In genomic region chr6:54364406-54365136, GRCm38 (mm10) we compare ENCODE assay signal across 18 mouse cellular contexts. TPM values are rescaled to one million over a fixed set of nuclear protein-coding genes. Genes with fewer than 3 reads are reported as not detected.
A peak's percentile ranks its signal among the peaks of the same experiment; 100 is the strongest.
DNase-seq lines count a peak whose midpoint lies in the region; ATAC-seq and TF ChIP-seq lines count a peak whose summit lies in the region.
"Had no signal": no experiment of that assay in that cellular context is flagged by ENCODE, and none has a peak within 500 bp of the region (broad histone marks: within the 10 kb centered on the region; RNA-seq: fewer than 3 reads in every experiment).

No protein-coding gene starts in this region.

- no peak overlapping the region for H3K4me3 ChIP-seq in heart, embryonic 12.5 days
- H3K4me3 ChIP-seq in midbrain, embryonic 11.5 days (ENCODE audit: low read depth, low read length), result no peak overlapping the region
- H3K4me3 ChIP-seq in midbrain, embryonic 15.5 days, result no peak overlapping the region
- H3K4me3 ChIP-seq in myocyte, result no peak overlapping the region
- H3K4me3 ChIP-seq: erythroblast, embryonic 14.5 days; left cerebral cortex, adult 2 months; limb, embryonic 12.5 days; liver, embryonic 15.5 days; neural tube, embryonic 12.5 days had no signal

- no peak for TF ChIP-seq POLR2A in myocyte (IDR thresholded peaks at IDR 0.05; ENCODE audit: insufficient read length, low read depth)

- H3K9ac ChIP-seq in heart, embryonic 12.5 days, result no peak overlapping the region
- H3K9ac ChIP-seq in midbrain, embryonic 11.5 days (ENCODE audit: low read length), result no peak overlapping the region
- no peak overlapping the region for H3K9ac ChIP-seq in midbrain, embryonic 15.5 days
- H3K9ac ChIP-seq: limb, embryonic 12.5 days; liver, embryonic 15.5 days; neural tube, embryonic 12.5 days had no signal

- peaks cover under 1% of the 10 kb centered on the region; the same call in 1 of the 2 replicates for H3K9me3 ChIP-seq in heart, embryonic 12.5 days (replicated peaks)
- H3K9me3 ChIP-seq in midbrain, embryonic 11.5 days (ENCODE audit: control insufficient read depth, low read length), result no peaks in the 10 kb centered on the region
- no peaks in the 10 kb centered on the region for H3K9me3 ChIP-seq in midbrain, embryonic 15.5 days
- H3K9me3 ChIP-seq: limb, embryonic 12.5 days; liver, embryonic 15.5 days; neural tube, embryonic 12.5 days had no signal

- 0 out of 2 replicates have a peak overlapping the region, but pooled peaks have one; percentile 35 for H3K27ac ChIP-seq in heart, embryonic 12.5 days (ENCODE audit: poor library complexity, severe bottlenecking)
- no peak overlapping the region for H3K27ac ChIP-seq in midbrain, embryonic 11.5 days (ENCODE audit: low read depth, low read length)
- H3K27ac ChIP-seq in midbrain, embryonic 15.5 days, result no peak overlapping the region
- H3K27ac ChIP-seq: left cerebral cortex, adult 2 months; limb, embryonic 12.5 days; liver, embryonic 15.5 days; neural tube, embryonic 12.5 days had no signal

- no peaks in the 10 kb centered on the region for H3K79me2 ChIP-seq in myocyte (ENCODE audit: control insufficient read depth, insufficient read depth)

- DNase-seq in heart, adult 18-20 months, result no peak
- peak; percentile 85 for DNase-seq in midbrain, embryonic 11.5 days (ENCODE audit: low spot score, missing footprints)
- no peak for DNase-seq in layer of hippocampus, postnatal 36 days
- DNase-seq in lung, postnatal 36 days, result no peak
- DNase-seq: adrenal gland, adult 2 months; cerebellum, adult 11 months; gastrocnemius, postnatal 14 days; heart, postnatal 4 days; right cerebral cortex, postnatal 4 days; thymus, postnatal 14 days had no signal

- no peaks in the 10 kb centered on the region for H3K36me3 ChIP-seq in heart, embryonic 12.5 days
- no peaks in the 10 kb centered on the region for H3K36me3 ChIP-seq in midbrain, embryonic 11.5 days (ENCODE audit: control insufficient read depth, insufficient read depth, low read length)
- H3K36me3 ChIP-seq in midbrain, embryonic 15.5 days (replicated peaks), result no peaks in the 10 kb centered on the region
- H3K36me3 ChIP-seq in myocyte (ENCODE audit: control insufficient read depth, insufficient read depth), result no peaks in the 10 kb centered on the region
- H3K36me3 ChIP-seq: limb, embryonic 12.5 days; liver, embryonic 15.5 days; neural tube, embryonic 12.5 days had no signal

- no peak overlapping the region for H3ac ChIP-seq in myocyte (ENCODE audit: control insufficient read depth, insufficient read length)

- no peaks in the 10 kb centered on the region for H3K27me3 ChIP-seq in heart, embryonic 12.5 days (replicated peaks)
- no peaks in the 10 kb centered on the region for H3K27me3 ChIP-seq in midbrain, embryonic 11.5 days (ENCODE audit: control insufficient read depth, insufficient read depth, low read length)
- H3K27me3 ChIP-seq in midbrain, embryonic 15.5 days (replicated peaks), result 0 out of 2 replicates have a peak, but pooled peaks cover 5% of the 10 kb centered on the region
- H3K27me3 ChIP-seq in myocyte (ENCODE audit: control insufficient read depth, insufficient read depth, insufficient read length), result no peaks in the 10 kb centered on the region
- H3K27me3 ChIP-seq: limb, embryonic 12.5 days; liver, embryonic 15.5 days; neural tube, embryonic 12.5 days had no signal

- ATAC-seq in heart, embryonic 12.5 days (ENCODE audit: insufficient number of reproducible peaks, low FRiP score), result peak; percentile 51; the same call in 1 of the 2 replicates
- ATAC-seq in midbrain, embryonic 11.5 days (ENCODE audit: low FRiP score), result no peak
- ATAC-seq in midbrain, embryonic 15.5 days (replicated peaks), result no peak

- H3K4me2 ChIP-seq in heart, embryonic 12.5 days, result no peak overlapping the region
- no peak overlapping the region for H3K4me2 ChIP-seq in midbrain, embryonic 11.5 days
- no peak overlapping the region for H3K4me2 ChIP-seq in midbrain, embryonic 15.5 days
- H3K4me2 ChIP-seq in myocyte (ENCODE audit: low read depth), result peak overlapping the region; percentile 31
- H3K4me2 ChIP-seq: limb, embryonic 12.5 days; liver, embryonic 15.5 days; neural tube, embryonic 12.5 days had no signal

- peaks cover 9% of the 10 kb centered on the region; the same call in 1 of the 2 replicates for H3K4me1 ChIP-seq in heart, embryonic 12.5 days (replicated peaks)
- H3K4me1 ChIP-seq in midbrain, embryonic 11.5 days (ENCODE audit: control insufficient read depth, insufficient read depth, low read length), result no peaks in the 10 kb centered on the region; the same call in 1 of the 2 replicates
- no peaks in the 10 kb centered on the region for H3K4me1 ChIP-seq in midbrain, embryonic 15.5 days
- H3K4me1 ChIP-seq: liver, embryonic 15.5 days had no signal

- WGBS in heart, embryonic 12.5 days, result 77% methylated on average over 12 of the region's 12 CpGs
- WGBS in midbrain, embryonic 11.5 days, result 46% methylated on average over 12 of the region's 12 CpGs
- WGBS in midbrain, embryonic 15.5 days, result 45% methylated on average over 12 of the region's 12 CpGs

TF ChIP-seq in myocyte, 11 proteins besides CTCF, POLR2A, EP300 and RAD21:
- TF ChIP-seq MYOG (IDR thresholded peaks at IDR 0.05; ENCODE audit: control insufficient read depth in 1 of 3, insufficient read depth in 1 of 3, insufficient read length in 2 of 3, low read depth in 2 of 3) (no peak), USF1 (IDR thresholded peaks at IDR 0.05; ENCODE audit: low read depth) (no peak), SRF (IDR thresholded peaks at IDR 0.05; ENCODE audit: control insufficient read depth, insufficient read length, low read depth) (no peak), TCF3 (IDR thresholded peaks at IDR 0.05; ENCODE audit: insufficient read length, low read depth) (no peak), MAX (IDR thresholded peaks at IDR 0.05; ENCODE audit: low read depth) (no peak), POLR2AphosphoS2 (IDR thresholded peaks at IDR 0.05; ENCODE audit: insufficient read length, low read depth) (no peak), E2F4 (IDR thresholded peaks at IDR 0.05; ENCODE audit: insufficient read depth) (no peak), MYOD1 (IDR thresholded peaks at IDR 0.05; ENCODE audit: control insufficient read depth in 1 of 3, insufficient read length in 2 of 3, low read depth in 2 of 3) (no peak), CEBPB (IDR thresholded peaks at IDR 0.05; ENCODE audit: insufficient read depth, poor library complexity, severe bottlenecking) (no peak), TCF12 (IDR thresholded peaks at IDR 0.05; ENCODE audit: insufficient read depth, poor library complexity, severe bottlenecking) (no peak), REST (IDR thresholded peaks at IDR 0.05; ENCODE audit: insufficient read depth, insufficient read length) (no peak)

RNA-seq across cellular contexts. Expression of gene Prr15, which starts 38.9 kb away (rescaled TPM):
- 13.7 and 14.2 TPM in 2 replicates for polyA plus RNA-seq in heart, embryonic 12.5 days (2016; fragmentation: Nextera tagmentation; extraction: Ambion mirVana)
- 1 to 10 TPM; 1.8 TPM for total RNA-seq in heart, adult 18-20 months (2021)
- 0.54 and 0.97 TPM in 2 replicates for polyA plus RNA-seq in midbrain, embryonic 11.5 days (2014; fragmentation: Nextera tagmentation; extraction: Ambion mirVana)
- polyA plus RNA-seq in midbrain, embryonic 15.5 days (2015; fragmentation: Nextera tagmentation; extraction: Ambion mirVana), result 1.3 and 1.5 TPM in 2 replicates
- polyA plus RNA-seq in myocyte (2012; fragmentation: generic; extraction: Trizol), result 0.11 TPM
- total RNA-seq in layer of hippocampus, postnatal 36 days (2021), result under 1 TPM in 1 of 2 experiments, not detected in 1; 0.82 TPM
- polyA plus RNA-seq: erythroblast, embryonic 14.5 days had no signal
